Mouse (Mus musculus) brain, embryonic 14.5 days (tissue): ENCODE results near the gene Jhy.

ENCODE experiments used
- CTCF ChIP-seq: fragments of 200-500 bp; IDR thresholded peaks from 2 replicates; pipeline ENCODE4 v1.5.1; 2012; ENCODE audit warnings: inconsistent platforms, mild to moderate bottlenecking, moderate library complexity, borderline replicate concordance; ENCODE audit not compliant: insufficient read depth, insufficient read length; ENCODE audit errors: extremely low read depth
- POLR2A ChIP-seq: fragments of 200-500 bp; IDR thresholded peaks from 2 replicates; pipeline ENCODE4 v1.6.1; 2012; ENCODE audit warnings: mild to moderate bottlenecking, inconsistent platforms, borderline replicate concordance; ENCODE audit not compliant: poor library complexity, insufficient read depth, insufficient read length, severe bottlenecking; ENCODE audit errors: extremely low read depth

DNA sequence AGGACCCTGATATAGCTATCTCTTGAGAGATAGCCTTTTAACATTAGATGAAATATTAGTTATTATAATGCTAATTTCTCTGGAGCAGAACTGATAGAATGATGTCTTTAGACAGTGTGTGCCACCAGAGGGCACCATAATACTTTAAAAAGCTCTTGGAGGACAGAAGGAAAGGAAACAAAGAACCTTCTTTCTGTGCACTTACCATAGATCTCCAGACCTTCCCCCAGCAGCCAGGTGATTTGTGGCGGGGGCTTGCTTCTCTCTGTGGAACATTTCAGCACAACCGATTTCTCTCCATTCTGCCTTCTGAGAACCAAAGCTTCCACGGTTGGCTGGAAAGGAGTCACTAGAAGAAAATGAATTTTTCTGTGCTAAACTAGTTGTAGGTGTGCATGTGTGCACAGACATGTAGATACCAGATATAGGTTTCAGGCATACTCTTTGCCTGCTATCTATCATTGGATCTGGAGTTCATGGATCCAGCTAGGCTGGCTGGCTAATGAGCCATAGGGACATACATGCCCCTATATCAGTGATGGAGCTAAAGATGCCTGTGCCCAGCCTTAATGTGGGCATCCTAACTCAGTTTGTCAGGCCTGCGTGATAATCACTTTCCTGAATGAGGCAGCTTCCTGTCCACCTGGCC, 26.1 kb upstream of the Jhy start:
- peak; percentile 39; the same call in 1 of the 2 replicates for TF ChIP-seq CTCF
- no peak for TF ChIP-seq POLR2A
